Mouse (Mus musculus): ENCODE measurements at regions not wholly inside any gene's neighbourhood (a gene's known extent, or its start where the extent isn't known, plus 50 kb on each side); places are given as distances from the start of the nearest gene placed in this dataset.
"Not testable (repeated sequence)": the region's sequence is repeated elsewhere in the genome, so short reads cannot be mapped to it uniquely, and the experiment has no call there.

DNA sequence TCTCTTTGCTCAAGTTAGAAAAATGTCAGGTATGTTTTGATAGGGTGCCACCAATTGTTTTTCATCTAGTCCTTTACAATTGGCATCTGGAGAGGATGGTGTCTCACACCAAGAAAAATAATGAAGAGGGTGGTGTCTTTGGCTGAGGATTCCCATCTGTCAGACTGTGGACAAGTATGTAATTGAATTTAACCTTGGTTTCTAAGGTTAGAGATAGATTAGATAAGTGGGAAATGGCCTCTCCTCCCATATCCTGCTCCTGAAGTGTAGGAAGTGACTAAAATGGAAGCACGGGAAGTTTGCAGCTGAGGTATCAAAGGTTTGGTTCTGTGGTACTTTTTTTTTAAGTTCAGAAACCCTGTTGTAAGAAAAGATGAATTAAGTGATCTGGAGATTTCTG is 98.0 kb upstream of the Emcn start:
- DNase-seq (ENCODE audit: low read depth), result no peak
- TF ChIP-seq POLR2A (IDR thresholded peaks at IDR 0.05; ENCODE audit: borderline replicate concordance, extremely low read depth, insufficient read depth, insufficient read length, poor library complexity, severe bottlenecking), result no peak
- no peak for TF ChIP-seq CTCF (IDR thresholded peaks at IDR 0.05; ENCODE audit: borderline replicate concordance, extremely low read depth, insufficient read depth, insufficient read length)

DNA sequence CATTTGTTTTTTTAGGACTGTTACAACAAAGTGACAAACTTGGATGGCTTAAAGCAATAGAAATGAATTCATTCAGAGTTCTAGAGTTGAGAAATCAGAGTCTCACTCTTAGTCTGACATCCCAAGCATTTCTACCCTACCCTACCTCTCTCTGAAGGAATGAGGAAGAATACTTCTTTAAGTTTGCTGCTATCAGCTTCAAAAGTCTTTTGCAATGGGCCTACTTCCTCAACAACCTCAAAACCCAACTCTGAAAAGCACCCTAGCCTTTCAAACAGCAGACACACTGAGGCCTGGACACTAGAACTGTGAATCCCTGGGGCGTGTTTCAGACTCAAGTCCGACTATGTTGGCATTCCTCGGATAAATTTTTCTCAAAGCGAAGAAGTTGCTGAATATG is 77.0 kb upstream of the Emcn start:
- no peak for DNase-seq (ENCODE audit: low read depth)
- TF ChIP-seq POLR2A (IDR thresholded peaks at IDR 0.05; ENCODE audit: borderline replicate concordance, extremely low read depth, insufficient read depth, insufficient read length, poor library complexity, severe bottlenecking), result no peak
- no peak for TF ChIP-seq CTCF (IDR thresholded peaks at IDR 0.05; ENCODE audit: borderline replicate concordance, extremely low read depth, insufficient read depth, insufficient read length)

DNA sequence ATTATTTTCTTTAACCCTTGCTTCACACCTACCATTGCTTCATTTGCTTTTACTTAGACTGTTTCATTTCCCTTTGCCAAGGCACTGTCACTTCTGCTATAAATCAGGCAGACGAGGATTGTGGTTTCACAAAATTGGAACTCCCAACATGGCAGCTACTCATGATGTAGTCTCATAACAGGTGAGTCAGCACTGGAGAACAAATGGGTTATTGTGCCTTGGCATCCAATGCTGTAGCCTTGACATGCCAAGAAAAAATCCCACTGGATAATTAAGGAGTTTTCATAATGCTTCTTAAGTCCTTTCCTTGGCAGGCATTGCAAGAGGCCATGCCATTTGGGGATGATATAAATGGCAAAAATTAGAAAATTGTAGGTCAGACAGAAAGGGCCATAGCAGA is 73.1 kb upstream of the Emcn start:
- no peak for TF ChIP-seq POLR2A (IDR thresholded peaks at IDR 0.05; ENCODE audit: borderline replicate concordance, extremely low read depth, insufficient read depth, insufficient read length, poor library complexity, severe bottlenecking)
- no peak for TF ChIP-seq CTCF (IDR thresholded peaks at IDR 0.05; ENCODE audit: borderline replicate concordance, extremely low read depth, insufficient read depth, insufficient read length)
- peak; percentile 20 for DNase-seq (ENCODE audit: low read depth)

DNA sequence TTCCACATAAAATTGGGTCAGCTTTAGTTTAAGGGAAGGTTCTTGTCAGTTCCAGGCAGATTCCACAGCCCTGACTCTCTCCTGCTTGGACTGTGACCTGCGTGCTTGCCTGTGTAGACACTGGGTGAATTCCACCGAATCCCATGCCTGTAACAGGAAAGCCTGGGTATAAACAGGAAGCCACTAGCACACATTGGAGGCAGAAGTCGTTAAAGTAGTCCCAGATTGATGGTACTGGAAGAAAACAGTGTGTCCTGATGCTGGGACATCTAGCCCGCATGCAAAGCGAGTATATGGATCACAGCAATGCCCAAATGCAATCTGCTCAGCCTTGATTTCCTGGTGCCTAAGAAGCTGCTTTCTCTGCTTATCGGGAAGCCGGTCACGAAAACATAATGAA is 65.4 kb upstream of the Emcn start:
- TF ChIP-seq POLR2A (IDR thresholded peaks at IDR 0.05; ENCODE audit: borderline replicate concordance, extremely low read depth, insufficient read depth, insufficient read length, poor library complexity, severe bottlenecking), result no peak
- no peak for TF ChIP-seq CTCF (IDR thresholded peaks at IDR 0.05; ENCODE audit: borderline replicate concordance, extremely low read depth, insufficient read depth, insufficient read length)
- DNase-seq (ENCODE audit: low read depth), result no peak

DNA sequence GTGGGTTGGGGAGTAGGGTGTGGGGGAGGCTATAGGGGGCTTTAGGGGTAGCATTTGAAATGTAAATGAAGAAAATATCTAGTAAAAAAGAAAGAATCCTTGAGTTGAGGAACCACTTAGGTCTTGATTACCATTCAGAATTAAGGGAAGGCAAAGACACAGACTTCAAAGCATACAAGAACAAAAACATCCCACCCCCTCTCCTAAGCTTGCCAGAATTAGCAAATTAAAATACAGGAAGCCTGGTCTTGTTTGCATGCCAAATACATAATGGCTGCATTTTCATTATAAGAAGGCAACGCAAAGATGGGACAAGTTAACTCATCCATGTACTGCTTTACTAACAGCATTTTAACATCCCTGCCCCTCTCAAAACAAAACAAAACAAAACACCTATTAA is 61.6 kb upstream of the Emcn start:
- DNase-seq (ENCODE audit: low read depth), result peak; percentile 73
- TF ChIP-seq POLR2A (IDR thresholded peaks at IDR 0.05; ENCODE audit: borderline replicate concordance, extremely low read depth, insufficient read depth, insufficient read length, poor library complexity, severe bottlenecking) (no peak), CTCF (IDR thresholded peaks at IDR 0.05; ENCODE audit: borderline replicate concordance, extremely low read depth, insufficient read depth, insufficient read length) (no peak)

DNA sequence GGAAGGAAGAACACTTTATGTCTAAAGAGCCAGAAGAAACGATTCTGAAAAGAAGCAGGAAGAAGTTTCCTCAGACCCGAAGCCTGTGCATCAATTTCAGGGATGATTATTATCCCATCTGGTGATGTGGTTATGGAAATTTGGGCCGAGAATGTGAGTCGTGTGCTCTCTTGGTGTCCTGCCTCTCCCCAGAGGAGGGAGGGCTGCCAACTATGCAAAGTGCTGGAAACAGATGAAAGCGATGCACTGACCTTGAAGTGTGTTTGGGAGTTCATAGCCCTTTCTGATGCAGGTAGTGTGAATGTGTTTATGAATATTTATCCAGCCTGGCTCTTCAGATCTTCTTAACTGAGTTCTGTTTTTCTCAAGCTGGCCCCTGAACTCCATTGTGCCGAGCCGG is 59.8 kb upstream of the Emcn start:
- TF ChIP-seq POLR2A (IDR thresholded peaks at IDR 0.05; ENCODE audit: borderline replicate concordance, extremely low read depth, insufficient read depth, insufficient read length, poor library complexity, severe bottlenecking), result no peak
- TF ChIP-seq CTCF (IDR thresholded peaks at IDR 0.05; ENCODE audit: borderline replicate concordance, extremely low read depth, insufficient read depth, insufficient read length), result no peak
- peak; percentile 69 for DNase-seq (ENCODE audit: low read depth)

DNA sequence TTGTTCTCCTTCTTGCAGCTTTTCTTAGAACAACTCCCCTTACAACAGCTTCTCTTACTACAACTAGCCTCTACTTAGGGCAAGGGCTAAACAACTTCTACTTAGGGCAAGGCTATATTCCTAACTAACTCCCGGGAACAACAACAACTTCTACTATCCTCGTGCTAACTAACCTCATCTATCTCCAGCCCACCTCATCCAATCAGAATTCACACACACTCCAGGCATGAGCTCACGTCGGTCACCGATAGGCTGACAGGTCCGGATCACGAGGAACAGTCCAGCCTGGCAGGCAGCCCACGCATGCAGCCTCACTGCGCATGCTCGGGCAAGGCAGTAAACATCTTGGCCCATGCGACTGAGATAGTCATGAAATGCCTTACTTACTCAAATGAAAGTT is 53.3 kb upstream of the Emcn start:
- not testable (repeated sequence) for DNase-seq (ENCODE audit: low read depth)

DNA sequence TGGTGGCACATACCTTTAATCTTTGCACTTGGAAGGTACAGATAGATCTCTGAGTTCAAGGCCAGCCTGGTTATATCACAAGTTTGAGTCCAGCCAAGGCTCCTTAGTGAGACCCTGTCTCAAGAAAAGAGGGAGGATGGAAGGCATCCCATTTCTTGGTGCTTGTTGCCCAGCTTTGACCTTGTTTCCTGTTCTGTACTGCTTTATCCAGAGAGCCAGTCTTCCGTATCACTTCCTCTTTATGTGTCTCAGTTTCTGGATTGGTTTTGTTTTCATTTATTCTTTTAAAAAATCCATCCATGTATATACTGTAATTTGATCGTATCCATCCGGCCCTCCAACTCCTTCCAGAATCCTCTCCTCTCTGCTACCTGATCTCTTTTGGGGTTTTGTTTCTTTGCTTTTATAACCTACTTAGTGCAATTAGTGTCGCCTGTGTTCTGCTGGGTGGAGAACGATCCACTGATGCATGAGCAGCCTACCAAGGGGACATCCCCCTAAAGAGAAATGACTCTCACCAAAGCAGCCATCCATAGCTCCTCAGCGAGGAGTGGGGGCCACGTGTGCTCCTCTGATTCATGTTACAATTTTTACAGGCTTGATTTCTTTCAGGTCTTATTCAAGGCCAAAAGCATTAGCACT is 52.4 kb upstream of the Emcn start:
- no peak for TF ChIP-seq CTCF (IDR thresholded peaks at IDR 0.05; ENCODE audit: borderline replicate concordance, extremely low read depth, insufficient read depth, insufficient read length)
- no peak for TF ChIP-seq POLR2A (IDR thresholded peaks at IDR 0.05; ENCODE audit: borderline replicate concordance, extremely low read depth, insufficient read depth, insufficient read length, poor library complexity, severe bottlenecking)

DNA sequence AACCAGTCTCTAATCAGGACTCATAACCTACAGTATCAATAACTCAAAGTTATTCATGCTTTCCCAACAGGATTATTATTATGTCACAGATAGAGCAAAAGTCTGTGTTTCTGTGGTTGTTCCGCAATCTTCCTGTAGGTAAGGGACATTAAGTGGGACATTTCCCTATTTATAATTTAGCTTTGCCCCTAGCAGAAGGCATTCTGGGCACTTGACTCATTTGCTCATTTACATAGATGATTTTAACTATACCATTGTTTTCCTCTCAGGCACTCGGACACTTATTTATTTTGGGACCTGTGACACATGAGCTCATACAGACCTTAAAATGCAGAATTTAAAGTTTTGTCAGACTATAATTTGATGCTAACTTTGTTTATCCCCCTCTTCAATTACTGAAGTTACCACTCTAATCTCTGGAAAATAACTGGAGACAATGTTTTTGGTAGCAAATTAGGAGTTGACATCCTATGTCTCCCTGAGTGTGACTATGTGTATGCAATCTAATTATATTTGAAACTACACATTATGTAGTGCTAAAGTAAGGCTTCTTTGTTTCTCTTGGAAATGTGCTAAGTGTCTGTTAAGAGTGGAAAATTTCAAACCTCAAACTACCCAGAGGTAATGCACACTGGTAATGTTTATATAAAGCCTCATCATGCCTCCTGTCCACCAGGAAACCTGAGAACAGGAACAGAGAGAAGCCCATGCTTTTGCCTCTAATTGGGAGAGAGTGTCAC is 51.8 kb upstream of the Emcn start:
- TF ChIP-seq CTCF (IDR thresholded peaks at IDR 0.05; ENCODE audit: borderline replicate concordance, extremely low read depth, insufficient read depth, insufficient read length) (no peak), POLR2A (IDR thresholded peaks at IDR 0.05; ENCODE audit: borderline replicate concordance, extremely low read depth, insufficient read depth, insufficient read length, poor library complexity, severe bottlenecking) (no peak)
- DNase-seq (ENCODE audit: low read depth), result no peak

More for the DNA sequence above, 52.4 kb upstream of the Emcn start:
- DNase-seq (ENCODE audit: low read depth), result no peak

DNA sequence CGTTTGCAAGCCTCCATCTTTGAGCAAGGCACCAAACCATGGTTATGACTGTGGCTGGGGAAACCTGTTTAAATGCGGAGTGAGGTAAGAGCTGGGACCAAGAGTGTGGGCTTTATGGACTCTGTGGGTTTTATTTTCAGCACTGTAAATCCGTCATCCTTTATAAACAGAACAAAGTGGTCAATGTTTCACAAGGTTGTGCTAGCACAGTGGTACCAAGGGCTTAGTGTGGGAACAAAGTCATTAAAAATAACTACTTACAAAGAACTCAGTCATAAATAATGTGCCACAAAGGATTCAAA is 51.2 kb upstream of the Emcn start:
- DNase-seq (ENCODE audit: low read depth), result no peak
- TF ChIP-seq POLR2A (IDR thresholded peaks at IDR 0.05; ENCODE audit: borderline replicate concordance, extremely low read depth, insufficient read depth, insufficient read length, poor library complexity, severe bottlenecking), result no peak
- TF ChIP-seq CTCF (IDR thresholded peaks at IDR 0.05; ENCODE audit: borderline replicate concordance, extremely low read depth, insufficient read depth, insufficient read length), result no peak

All from brain, embryonic 14.5 days (tissue).